In genomic region chr3:115710051-115710450, GRCm38 (mm10) we compare ENCODE assay signal across 18 mouse cellular contexts. TPM values are rescaled to one million over a fixed set of nuclear protein-coding genes. Genes with fewer than 3 reads are reported as not detected.
DNase-seq lines count a peak whose midpoint lies in the region; ATAC-seq lines count a peak whose summit lies in the region.
"Had no signal": no experiment of that assay in that cellular context is flagged by ENCODE, and none has a peak within 500 bp of the region (broad histone marks: within the 10 kb centered on the region; RNA-seq: fewer than 3 reads in every experiment).

No protein-coding gene starts in this region.

- ATAC-seq in heart, embryonic 15.5 days (replicated peaks; ENCODE audit: insufficient number of reproducible peaks, insufficient read depth, low FRiP score, low read depth), result no peak
- ATAC-seq in lung, embryonic 16.5 days (ENCODE audit: low read depth), result no peak
- ATAC-seq: forebrain, embryonic 15.5 days had no signal

- H3K36me3 ChIP-seq in heart, embryonic 15.5 days, result peaks cover 17% of the 10 kb centered on the region; the same call in 1 of the 2 replicates
- no peaks in the 10 kb centered on the region; the same call in 1 of the 2 replicates for H3K36me3 ChIP-seq in lung, embryonic 16.5 days (ENCODE audit: control insufficient read depth, insufficient read depth, low read length)
- peaks cover 27% of the 10 kb centered on the region for H3K36me3 ChIP-seq in splenic B cell, adult 2 months (ENCODE audit: control insufficient read depth, insufficient read depth, low read length, poor library complexity, severe bottlenecking)
- H3K36me3 ChIP-seq: forebrain, embryonic 15.5 days; hindbrain, embryonic 15.5 days had no signal

- no peak overlapping the region for H3K4me3 ChIP-seq in heart, embryonic 15.5 days
- no peak overlapping the region for H3K4me3 ChIP-seq in lung, embryonic 16.5 days (ENCODE audit: low read length)
- H3K4me3 ChIP-seq: forebrain, embryonic 15.5 days; hindbrain, embryonic 15.5 days had no signal

- H3K9ac ChIP-seq in heart, embryonic 15.5 days, result no peak overlapping the region
- no peak overlapping the region for H3K9ac ChIP-seq in lung, embryonic 16.5 days (ENCODE audit: low read length)
- H3K9ac ChIP-seq: forebrain, embryonic 15.5 days; hindbrain, embryonic 15.5 days had no signal

- WGBS in heart, embryonic 15.5 days, result 69% methylated on average over 2 of the region's 2 CpGs
- WGBS in lung, embryonic 16.5 days, result 69% methylated on average over 2 of the region's 2 CpGs

- H3K27ac ChIP-seq in heart, embryonic 15.5 days, result peak overlapping the region; percentile 64; the same call in 1 of the 2 replicates
- H3K27ac ChIP-seq in lung, embryonic 16.5 days (ENCODE audit: low read length), result peak overlapping the region; percentile 38; the same call in 1 of the 2 replicates
- H3K27ac ChIP-seq: forebrain, embryonic 15.5 days; hindbrain, embryonic 15.5 days; kidney, postnatal 0 days; macrophage; stomach, postnatal 0 days had no signal

- DNase-seq in heart, adult 11 months, result peak; percentile 3
- no peak for DNase-seq in heart, postnatal 4 days
- no peak for DNase-seq in heart, postnatal 25 days (ENCODE audit: low spot score)
- no peak for DNase-seq in lung, postnatal 10 days
- peak; percentile 52 for DNase-seq in splenic B cell, adult 2 months (ENCODE audit: low read depth, low spot score)
- DNase-seq: adrenal gland, postnatal 25 days; cerebellum, adult 9-10 months; gastrocnemius, postnatal 10 days; kidney, adult 2 months; thymus, adult 2 months; thymus, postnatal 4 days had no signal

- no peaks in the 10 kb centered on the region for H3K27me3 ChIP-seq in heart, embryonic 15.5 days
- H3K27me3 ChIP-seq in lung, embryonic 16.5 days (ENCODE audit: control insufficient read depth, insufficient read depth, low read depth, low read length), result no peaks in the 10 kb centered on the region
- H3K27me3 ChIP-seq in splenic B cell, adult 2 months (ENCODE audit: control insufficient read depth, insufficient read depth, low read length, poor library complexity, severe bottlenecking), result no peaks in the 10 kb centered on the region
- H3K27me3 ChIP-seq: forebrain, embryonic 15.5 days had no signal

- intact Hi-C loops in heart, postnatal 25 days (cut with DNase I), result loop anchor here (5.0 kb wide), 3 partner anchors 48 to 267 kb away; no protein-coding TSS in a partner anchor

- peak overlapping the region; percentile 11 for H3K4me2 ChIP-seq in heart, embryonic 15.5 days
- no peak overlapping the region for H3K4me2 ChIP-seq in lung, embryonic 16.5 days (ENCODE audit: low read depth, low read length)
- H3K4me2 ChIP-seq: forebrain, embryonic 15.5 days had no signal

- H3K9me3 ChIP-seq in heart, embryonic 15.5 days (replicated peaks), result no peaks in the 10 kb centered on the region
- H3K9me3 ChIP-seq in lung, embryonic 16.5 days (ENCODE audit: control insufficient read depth, low read length), result no peaks in the 10 kb centered on the region
- H3K9me3 ChIP-seq: forebrain, embryonic 15.5 days; hindbrain, embryonic 15.5 days had no signal

- H3K4me1 ChIP-seq in heart, embryonic 15.5 days (replicated peaks), result peaks cover 37% of the 10 kb centered on the region
- H3K4me1 ChIP-seq in lung, embryonic 16.5 days (replicated peaks; ENCODE audit: control insufficient read depth, insufficient read depth, low read length), result peaks cover 10% of the 10 kb centered on the region

RNA-seq across cellular contexts. Expression of gene S1pr1, which starts 4.8 kb away (rescaled TPM):
- total RNA-seq in heart, postnatal 4 days (2021), result 100 to 1,000 TPM; 103 to 111 TPM
- polyA plus RNA-seq in heart, embryonic 15.5 days (2015; fragmentation: Nextera tagmentation; extraction: Ambion mirVana), result 75.5 and 85.4 TPM in 2 replicates
- 10 to 100 TPM; 50.5 to 51.0 TPM for total RNA-seq in heart, postnatal 25 days (2021)
- 40.3 and 41.0 TPM in 2 replicates for polyA plus RNA-seq in lung, embryonic 16.5 days (2015; fragmentation: Nextera tagmentation; extraction: Ambion mirVana)

Comparison
In these comparisons a context has a peak if more than half of its experiments do, and no peak if none do; other contexts are left out.
1. DNase-seq: peak in heart, adult 11 months (single experiment) and splenic B cell, adult 2 months (single experiment); none in heart, postnatal 4 days (single experiment), heart, postnatal 25 days (single experiment) and lung, postnatal 10 days (single experiment).